Mouse (Mus musculus): ENCODE data around the gene Rnf123. TPM values are rescaled to one million over a fixed set of nuclear protein-coding genes. Genes with fewer than 3 reads are reported as not detected.

Gene Rnf123
- polyA plus RNA-seq, 1 experiment from 2014 or later: 25.5 TPM

DNA sequence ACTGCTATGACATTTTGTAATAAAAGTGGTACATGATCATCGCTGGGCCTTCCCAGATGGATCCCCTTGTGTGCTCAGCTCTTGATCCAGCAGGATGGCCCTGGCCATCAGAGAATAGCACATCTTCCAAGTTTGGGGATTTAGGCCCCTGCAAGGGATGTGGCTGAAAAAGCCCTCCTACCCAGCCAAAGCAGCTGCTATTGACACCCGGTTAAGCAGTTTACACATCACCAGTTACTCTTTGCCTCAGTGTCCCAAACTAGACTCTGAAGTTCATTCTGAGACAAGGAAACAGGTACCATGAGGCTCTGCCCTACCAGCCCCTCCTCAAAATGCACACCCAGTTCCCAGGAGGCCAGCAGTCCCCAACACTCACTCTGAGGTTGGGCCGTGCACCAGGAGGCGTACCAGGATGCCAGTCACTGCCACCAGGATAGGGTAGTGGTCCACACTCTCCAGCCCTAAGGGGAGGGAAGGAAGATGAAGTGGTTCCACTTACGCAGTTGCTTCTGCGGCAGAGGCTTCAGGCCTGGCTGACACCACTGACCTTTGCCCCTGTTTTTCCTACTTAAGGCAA, 27.4 kb downstream of the Rnf123 start:
- peaks cover 88% of the 10 kb centered on the region for H3K36me3 ChIP-seq
- H3K9me3 ChIP-seq: no peaks in the 10 kb centered on the region
- H3K4me2 ChIP-seq: no peak overlapping the region
- H3K27ac ChIP-seq: no peak overlapping the region
- 84% methylated on average over 6 of the region's 6 CpGs for WGBS
- H3K4me1 ChIP-seq: peaks cover 31% of the 10 kb centered on the region
- no peak overlapping the region for H3K4me3 ChIP-seq
- no peaks in the 10 kb centered on the region for H3K27me3 ChIP-seq
- no peak for ATAC-seq (ENCODE audit: insufficient number of reproducible peaks, low FRiP score, low TSS enrichment, low read depth)
- no peak overlapping the region for H3K9ac ChIP-seq

DNA sequence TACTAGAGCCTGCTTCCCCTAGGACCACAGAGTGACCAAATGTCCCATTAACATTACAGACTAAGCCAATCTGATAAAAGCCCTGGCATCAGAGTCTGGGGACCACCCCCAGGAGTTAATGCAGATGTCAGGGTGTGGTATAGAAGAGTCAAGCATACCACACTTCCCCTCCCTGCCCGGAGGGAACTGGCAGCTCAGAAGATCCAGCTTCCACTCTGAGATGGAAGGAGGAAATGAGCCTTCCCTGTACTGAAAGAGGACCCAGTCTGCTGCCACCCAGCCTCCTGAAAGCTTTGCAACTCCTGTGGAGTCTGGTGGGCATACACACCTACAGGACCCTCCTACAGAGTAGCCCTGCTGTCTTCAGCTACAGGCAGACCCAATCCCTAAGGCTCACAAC, 28.1 kb downstream of the Rnf123 start:
- H3K4me2 ChIP-seq: no peak overlapping the region
- H3K9me3 ChIP-seq: no peaks in the 10 kb centered on the region
- H3K27me3 ChIP-seq: no peaks in the 10 kb centered on the region
- H3K4me1 ChIP-seq: peaks cover 38% of the 10 kb centered on the region
- ATAC-seq (ENCODE audit: insufficient number of reproducible peaks, low FRiP score, low TSS enrichment, low read depth): no peak
- H3K4me3 ChIP-seq: no peak overlapping the region
- no peak overlapping the region for H3K27ac ChIP-seq
- H3K9ac ChIP-seq: no peak overlapping the region
- 71% methylated on average over 1 of the region's 1 CpGs for WGBS
- peaks cover 87% of the 10 kb centered on the region for H3K36me3 ChIP-seq

DNA sequence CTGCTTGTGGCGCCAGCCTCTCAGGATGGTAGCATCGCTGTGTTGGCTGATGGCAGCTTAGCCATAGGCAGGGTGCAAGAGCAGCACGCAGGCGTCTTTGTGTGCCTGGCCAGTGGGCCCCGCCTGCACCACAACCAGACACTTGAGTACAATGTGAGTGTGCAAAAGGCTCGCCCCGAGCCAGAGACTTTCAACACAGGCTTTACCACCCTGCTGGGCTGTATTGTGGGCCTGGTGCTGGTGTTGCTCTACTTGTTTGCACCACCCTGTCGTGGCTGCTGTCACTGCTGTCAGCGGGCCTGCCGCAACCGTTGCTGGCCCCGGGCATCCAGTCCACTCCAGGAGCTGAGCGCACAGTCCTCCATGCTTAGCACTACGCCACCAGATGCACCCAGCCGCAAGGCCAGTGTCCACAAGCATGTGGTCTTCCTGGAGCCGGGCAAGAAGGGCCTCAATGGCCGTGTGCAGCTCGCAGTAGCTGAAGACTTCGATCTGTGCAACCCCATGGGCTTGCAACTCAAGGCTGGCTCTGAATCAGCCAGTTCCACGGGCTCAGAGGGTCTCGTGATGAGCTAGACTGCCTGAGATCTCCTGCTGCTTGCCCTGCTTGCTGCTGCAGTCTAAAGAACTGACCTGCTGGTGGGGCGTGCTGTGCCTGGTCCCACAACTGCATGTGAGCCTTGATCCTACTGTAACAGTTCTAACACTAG, 28.7 kb downstream of the Rnf123 start:
- Histone ChIP-seq H3K27me3 (no peaks in the 10 kb centered on the region), H3K9me3 (no peaks in the 10 kb centered on the region), H3K4me1 (peaks cover 44% of the 10 kb centered on the region), H3K36me3 (peaks cover 81% of the 10 kb centered on the region), H3K4me2 (no peak overlapping the region), H3K9ac (no peak overlapping the region), H3K27ac (no peak overlapping the region), H3K4me3 (no peak overlapping the region)
- no peak for ATAC-seq (ENCODE audit: insufficient number of reproducible peaks, low FRiP score, low TSS enrichment, low read depth)
- 87% methylated on average over 22 of the region's 22 CpGs for WGBS

DNA sequence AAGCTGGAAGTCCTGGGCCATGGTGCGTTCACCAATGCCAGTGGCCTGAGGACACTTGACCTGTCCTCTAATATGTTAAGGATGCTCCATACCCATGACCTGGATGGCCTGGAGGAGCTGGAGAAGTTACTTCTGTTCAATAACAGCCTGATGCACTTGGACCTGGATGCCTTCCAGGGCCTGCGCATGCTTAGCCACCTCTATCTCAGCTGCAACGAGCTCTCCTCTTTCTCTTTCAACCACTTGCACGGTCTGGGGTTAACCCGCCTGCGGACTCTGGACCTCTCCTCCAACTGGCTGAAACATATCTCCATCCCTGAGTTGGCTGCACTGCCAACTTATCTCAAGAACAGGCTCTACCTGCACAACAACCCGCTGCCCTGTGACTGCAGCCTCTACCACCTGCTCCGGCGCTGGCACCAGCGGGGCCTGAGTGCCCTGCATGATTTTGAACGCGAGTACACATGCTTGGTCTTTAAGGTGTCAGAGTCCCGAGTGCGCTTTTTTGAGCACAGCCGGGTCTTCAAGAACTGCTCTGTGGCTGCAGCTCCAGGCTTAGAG, 29.4 kb downstream of the Rnf123 start:
- peak overlapping the region; percentile 43; the same call in 1 of the 2 replicates for H3K4me2 ChIP-seq
- H3K27ac ChIP-seq: peak overlapping the region; percentile 72
- H3K27me3 ChIP-seq: no peaks in the 10 kb centered on the region
- no peak for ATAC-seq (ENCODE audit: insufficient number of reproducible peaks, low FRiP score, low TSS enrichment, low read depth)
- H3K4me1 ChIP-seq: peaks cover 45% of the 10 kb centered on the region
- peak overlapping the region; percentile 23 for H3K4me3 ChIP-seq
- no peaks in the 10 kb centered on the region for H3K9me3 ChIP-seq
- H3K9ac ChIP-seq: no peak overlapping the region
- 90% methylated on average over 15 of the region's 15 CpGs for WGBS
- H3K36me3 ChIP-seq: peaks cover 74% of the 10 kb centered on the region

DNA sequence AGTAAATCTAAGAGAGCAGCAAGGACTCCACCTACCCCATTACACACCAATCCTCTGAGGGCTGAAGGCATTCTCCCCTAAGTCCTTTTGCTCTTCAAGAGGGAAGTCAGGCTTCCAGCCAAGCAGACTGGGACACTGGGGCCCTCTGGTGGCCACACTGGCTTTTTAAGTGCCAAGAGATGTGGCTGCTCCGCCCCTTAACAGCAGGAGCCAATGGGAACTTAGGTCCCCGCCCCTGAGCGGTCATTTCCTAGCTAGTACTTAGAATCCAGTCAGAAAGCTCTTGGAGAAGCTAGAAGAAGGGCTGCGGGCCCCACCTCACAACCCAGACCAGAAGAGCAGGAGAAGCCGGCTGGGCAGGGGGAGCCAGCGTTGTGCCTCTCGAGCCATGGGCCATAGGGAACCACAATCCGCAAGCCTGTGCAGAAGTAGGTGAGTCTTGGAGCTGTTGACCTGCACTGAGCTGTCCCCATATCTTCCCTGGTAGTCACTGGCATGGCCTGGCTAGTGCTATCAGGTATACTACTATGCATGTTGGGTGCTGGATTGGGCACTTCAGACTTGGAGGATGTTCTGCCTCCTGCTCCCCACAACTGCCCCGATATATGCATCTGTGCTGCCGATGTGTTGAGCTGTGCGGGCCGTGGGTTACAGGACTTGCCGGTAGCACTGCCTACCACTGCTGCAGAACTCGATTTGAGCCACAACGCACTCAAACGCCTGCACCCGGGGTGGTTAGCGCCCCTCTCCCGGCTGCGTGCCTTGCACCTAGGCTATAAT, 30.1 kb downstream of the Rnf123 start, which contains the start of gene Amigo3:
TSS of gene Amigo3 (plus strand) at position 275 of the 780 bp plus-strand sequence.
- Histone ChIP-seq H3K9ac (no peak within 1 kb of the TSS), H3K27ac (peak within 1 kb of the TSS; percentile 72), H3K36me3 (peaks cover 67% of the 10 kb centered on the region), H3K4me2 (peak within 1 kb of the TSS; percentile 43), H3K27me3 (no peaks in the 10 kb centered on the region), H3K9me3 (no peaks in the 10 kb centered on the region), H3K4me3 (peak within 1 kb of the TSS; percentile 23), H3K4me1 (peaks cover 50% of the 10 kb centered on the region)
- ATAC-seq (ENCODE audit: insufficient number of reproducible peaks, low FRiP score, low TSS enrichment, low read depth): peak; percentile 37
- 54% methylated on average over 20 of the region's 20 CpGs for WGBS

DNA sequence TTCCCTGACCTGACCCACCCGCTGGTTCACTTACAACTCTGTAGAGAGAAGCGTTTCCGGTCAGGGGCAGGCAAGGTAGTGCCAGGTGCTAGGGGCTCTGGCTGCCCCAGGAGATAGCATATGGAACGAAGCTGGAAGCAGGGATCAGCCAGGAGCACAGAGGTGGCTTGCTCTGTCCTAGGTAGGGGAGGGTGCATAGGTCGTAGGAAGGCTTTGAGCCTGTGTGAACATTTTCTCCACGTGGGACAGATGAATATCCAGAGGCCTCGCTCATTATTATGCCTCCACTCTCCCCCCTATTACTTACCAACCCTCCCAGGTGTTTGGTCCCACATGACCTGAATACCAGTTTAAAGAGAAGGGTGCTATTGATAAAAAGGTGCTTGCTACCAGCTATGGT, 30.7 kb downstream of the Rnf123 start:
- H3K4me1 ChIP-seq: peaks cover 57% of the 10 kb centered on the region
- H3K27me3 ChIP-seq: no peaks in the 10 kb centered on the region
- WGBS: 67% methylated on average over 7 of the region's 7 CpGs
- no peak for ATAC-seq (ENCODE audit: insufficient number of reproducible peaks, low FRiP score, low TSS enrichment, low read depth)
- no peaks in the 10 kb centered on the region for H3K9me3 ChIP-seq
- H3K4me2 ChIP-seq: no peak overlapping the region
- peak overlapping the region; percentile 61 for H3K27ac ChIP-seq
- no peak overlapping the region for H3K4me3 ChIP-seq
- no peak overlapping the region for H3K9ac ChIP-seq
- H3K36me3 ChIP-seq: peaks cover 63% of the 10 kb centered on the region

DNA sequence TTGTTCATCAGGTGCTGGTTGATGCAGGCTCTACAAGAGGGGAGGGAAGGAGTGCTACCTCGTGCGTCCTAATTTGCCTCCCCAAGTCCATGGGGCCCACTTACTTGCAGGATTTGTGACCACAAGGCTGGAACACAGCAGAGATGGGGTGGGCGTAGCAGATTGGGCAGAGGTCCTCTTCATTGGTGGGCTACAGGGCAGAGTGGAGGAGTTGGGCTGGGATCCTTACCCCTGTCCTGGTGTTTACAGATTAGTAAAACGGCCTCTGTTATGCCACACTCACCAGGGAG, 31.3 kb downstream of the Rnf123 start:
- Histone ChIP-seq H3K27me3 (no peaks in the 10 kb centered on the region), H3K4me3 (no peak overlapping the region), H3K36me3 (peaks cover 63% of the 10 kb centered on the region), H3K4me1 (peaks cover 57% of the 10 kb centered on the region), H3K9ac (no peak overlapping the region), H3K27ac (peak overlapping the region; percentile 61; the same call in 1 of the 2 replicates), H3K9me3 (no peaks in the 10 kb centered on the region), H3K4me2 (no peak overlapping the region)
- WGBS: 80% methylated on average over 4 of the region's 4 CpGs
- ATAC-seq (ENCODE audit: insufficient number of reproducible peaks, low FRiP score, low TSS enrichment, low read depth): no peak

DNA sequence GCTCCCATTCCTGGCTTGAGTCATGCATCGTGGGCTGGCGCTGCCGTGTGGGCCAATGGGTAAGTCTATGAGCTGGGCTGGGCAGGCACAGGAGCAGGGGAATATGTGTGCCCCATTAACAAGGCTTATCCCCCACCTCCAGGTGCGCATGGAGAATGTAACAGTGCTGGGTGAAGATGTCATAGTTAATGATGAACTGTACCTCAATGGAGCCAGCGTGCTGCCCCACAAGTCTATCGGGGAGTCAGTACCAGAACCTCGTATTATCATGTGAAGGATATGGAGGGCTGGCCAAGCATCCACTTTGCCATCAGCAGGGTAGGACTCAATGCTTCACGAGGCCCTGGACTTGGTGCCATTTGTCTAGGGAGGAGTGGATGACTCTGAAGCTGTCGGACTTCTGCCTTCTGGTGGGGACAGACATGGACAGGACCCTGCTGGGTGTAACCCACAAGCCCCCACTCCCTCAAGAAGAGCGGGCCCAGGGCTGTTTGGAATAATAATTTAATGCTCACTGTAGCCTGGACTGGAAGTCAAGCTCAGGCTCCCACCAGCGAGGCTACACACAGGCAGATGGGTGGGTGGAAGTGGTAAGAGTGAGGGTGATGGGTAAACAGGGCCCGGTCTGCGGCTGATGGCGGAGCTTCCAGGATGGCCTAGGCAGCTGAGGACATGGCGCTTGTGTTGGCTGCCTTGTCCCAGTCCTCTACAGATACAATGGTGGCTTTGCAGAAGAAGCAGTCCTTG, 31.8 kb downstream of the Rnf123 start:
- WGBS: 92% methylated on average over 15 of the region's 15 CpGs
- Histone ChIP-seq H3K4me3 (no peak overlapping the region), H3K9ac (no peak overlapping the region), H3K27ac (0 out of 2 replicates have a peak overlapping the region, but pooled peaks have one; percentile 61), H3K36me3 (peaks cover 63% of the 10 kb centered on the region), H3K4me1 (peaks cover 57% of the 10 kb centered on the region), H3K4me2 (no peak overlapping the region), H3K27me3 (no peaks in the 10 kb centered on the region), H3K9me3 (no peaks in the 10 kb centered on the region)
- no peak for ATAC-seq (ENCODE audit: insufficient number of reproducible peaks, low FRiP score, low TSS enrichment, low read depth)

DNA sequence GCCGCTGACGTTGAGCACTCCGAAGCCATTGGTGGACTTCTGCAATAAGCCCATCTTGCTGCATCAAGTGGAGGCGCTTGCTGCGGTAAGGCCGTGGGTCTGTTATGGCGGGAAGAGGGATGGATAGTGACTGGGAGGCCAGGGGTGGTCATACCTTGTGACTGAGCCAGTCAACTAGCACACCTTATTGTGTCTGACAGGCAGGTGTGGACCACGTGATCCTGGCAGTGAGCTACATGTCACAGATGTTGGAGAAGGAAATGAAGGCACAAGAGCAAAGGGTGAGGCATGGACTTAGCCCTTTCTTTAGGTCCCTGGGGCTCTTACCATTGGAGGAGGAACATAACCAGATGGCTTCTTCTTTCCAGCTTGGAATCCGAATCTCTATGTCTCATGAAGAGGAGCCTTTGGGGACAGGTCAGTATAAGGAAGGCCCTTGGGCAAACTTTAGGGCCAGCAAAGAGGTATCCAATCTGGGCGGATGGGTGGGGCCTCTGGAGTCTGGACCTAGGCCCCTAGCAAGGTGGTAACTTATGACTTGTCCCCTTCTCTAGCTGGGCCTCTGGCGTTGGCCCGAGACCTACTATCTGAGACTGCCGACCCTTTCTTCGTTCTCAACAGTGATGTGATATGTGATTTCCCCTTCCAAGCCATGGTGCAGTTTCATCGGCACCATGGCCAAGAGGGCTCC, 33.4 kb downstream of the Rnf123 start:
- ATAC-seq (ENCODE audit: insufficient number of reproducible peaks, low FRiP score, low TSS enrichment, low read depth): no peak

DNA sequence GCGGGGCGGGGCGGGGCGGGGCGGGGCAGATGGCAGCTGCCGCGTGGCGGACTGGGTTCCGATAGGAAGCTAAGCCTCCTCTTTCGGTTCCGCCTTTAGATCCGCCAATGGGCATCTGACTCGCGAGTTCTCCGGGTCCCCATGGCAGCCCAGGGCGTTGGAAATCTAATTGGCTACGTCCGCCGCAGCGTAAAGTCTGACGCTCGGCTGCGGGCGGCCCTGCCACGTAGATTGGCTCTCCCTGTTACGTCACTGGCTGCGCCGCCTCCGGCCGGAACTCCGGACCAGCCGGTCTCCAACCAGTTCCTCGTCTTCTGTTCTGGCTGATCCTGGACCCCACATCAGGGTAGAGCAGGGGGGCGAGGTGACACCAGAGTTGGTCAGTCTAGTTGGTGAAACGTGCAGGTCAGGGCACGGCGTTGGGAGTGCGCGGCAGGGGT, 34.1 kb downstream of the Rnf123 start, which contains the start of gene Gmppb:
TSS of gene Gmppb (plus strand) at position 227 of the 440 bp plus-strand sequence.
- peak; percentile 92 for ATAC-seq (ENCODE audit: insufficient number of reproducible peaks, low FRiP score, low TSS enrichment, low read depth)
- peaks cover 60% of the 10 kb centered on the region for H3K36me3 ChIP-seq
- H3K4me2 ChIP-seq: peak within 1 kb of the TSS; percentile 75
- H3K4me1 ChIP-seq: peaks cover 57% of the 10 kb centered on the region
- H3K9ac ChIP-seq: peak within 1 kb of the TSS; percentile 62
- H3K27ac ChIP-seq: peak within 1 kb of the TSS; percentile 85
- no peaks in the 10 kb centered on the region for H3K27me3 ChIP-seq
- H3K9me3 ChIP-seq: no peaks in the 10 kb centered on the region
- WGBS: under 1% methylated on average over 36 of the region's 39 CpGs
- H3K4me3 ChIP-seq: peak within 1 kb of the TSS; percentile 79

More for the DNA sequence above, 33.4 kb downstream of the Rnf123 start:
- Histone ChIP-seq H3K27ac (peak overlapping the region; percentile 83), H3K4me2 (peak overlapping the region; percentile 75), H3K9me3 (no peaks in the 10 kb centered on the region), H3K27me3 (no peaks in the 10 kb centered on the region), H3K36me3 (peaks cover 63% of the 10 kb centered on the region), H3K9ac (peak overlapping the region; percentile 62), H3K4me1 (peaks cover 57% of the 10 kb centered on the region), H3K4me3 (peak overlapping the region; percentile 79)
- 39% methylated on average over 15 of the region's 15 CpGs for WGBS

DNA sequence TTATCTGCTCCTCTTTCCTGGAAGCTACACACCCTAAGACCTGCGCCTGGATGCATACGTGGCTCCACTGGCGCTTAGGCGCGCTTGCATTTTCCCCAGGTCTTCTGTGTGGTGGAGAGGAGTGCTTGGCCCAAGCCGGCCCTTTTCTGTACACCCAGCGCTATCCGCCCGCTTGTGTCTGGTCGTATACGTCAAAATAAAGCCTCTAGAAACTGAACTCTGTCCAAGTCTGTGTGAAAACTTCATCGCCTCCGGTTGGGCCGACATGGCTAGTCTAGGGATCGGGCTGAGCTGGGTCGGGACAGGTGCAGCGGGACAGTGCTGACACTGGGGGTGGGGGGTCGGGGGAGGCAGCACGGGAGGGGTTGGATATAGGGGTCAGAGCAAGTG, 34.6 kb downstream of the Rnf123 start:
- no peak; the same call in 1 of the 2 replicates for ATAC-seq (ENCODE audit: insufficient number of reproducible peaks, low FRiP score, low TSS enrichment, low read depth)
- Histone ChIP-seq H3K9me3 (no peaks in the 10 kb centered on the region), H3K27me3 (no peaks in the 10 kb centered on the region), H3K4me2 (peak overlapping the region; percentile 75), H3K27ac (peak overlapping the region; percentile 85), H3K4me3 (peak overlapping the region; percentile 79), H3K36me3 (peaks cover 57% of the 10 kb centered on the region), H3K9ac (peak overlapping the region; percentile 35; the same call in 1 of the 2 replicates), H3K4me1 (peaks cover 53% of the 10 kb centered on the region)
- under 1% methylated on average over 19 of the region's 19 CpGs for WGBS
